10 mouse cellular contexts compared by ENCODE assay signal in genomic region chr7:44823409-44823808, GRCm38 (mm10). TPM values are rescaled to one million over a fixed set of nuclear protein-coding genes. Genes with fewer than 3 reads are reported as not detected.
DNase-seq lines count a peak whose midpoint lies in the region; ATAC-seq and TF ChIP-seq lines count a peak whose summit lies in the region.
"Had no signal": no experiment of that assay in that cellular context is flagged by ENCODE, and none has a peak within 500 bp of the region (broad histone marks: within the 10 kb centered on the region; RNA-seq: fewer than 3 reads in every experiment).

No protein-coding gene starts in this region.

- H3K27me3 ChIP-seq in cerebellum, adult 2 months (ENCODE audit: control insufficient read depth, insufficient read depth, low read length): no peaks in the 10 kb centered on the region
- H3K27me3 ChIP-seq in stomach, postnatal 0 days (ENCODE audit: control insufficient read depth, insufficient read depth, low read length): no peaks in the 10 kb centered on the region
- H3K27me3 ChIP-seq: limb, embryonic 13.5 days had no signal

- 0 out of 2 replicates have a peak, but pooled peaks cover 3% of the 10 kb centered on the region for H3K36me3 ChIP-seq in stomach, postnatal 0 days (ENCODE audit: control insufficient read depth, insufficient read depth, low read length)

- no peak overlapping the region for H3K9ac ChIP-seq in stomach, postnatal 0 days (ENCODE audit: low read length)
- H3K9ac ChIP-seq: limb, embryonic 13.5 days had no signal

- no peak for ATAC-seq in stomach, postnatal 0 days (ENCODE audit: low FRiP score, low TSS enrichment)
- ATAC-seq: hindbrain, embryonic 16.5 days had no signal

- no peak overlapping the region for H3K4me2 ChIP-seq in stomach, postnatal 0 days (replicated peaks; ENCODE audit: low read depth)
- H3K4me2 ChIP-seq: limb, embryonic 13.5 days had no signal

- peaks cover 14% of the 10 kb centered on the region for H3K4me1 ChIP-seq in cerebellum, adult 2 months (ENCODE audit: control insufficient read depth, insufficient read depth, low read length)
- H3K4me1 ChIP-seq in stomach, postnatal 0 days (replicated peaks; ENCODE audit: control insufficient read depth, insufficient read depth): no peaks in the 10 kb centered on the region

- 0 out of 2 replicates have a peak, but pooled peaks have one; percentile 18 for TF ChIP-seq CTCF in cerebellum, adult 2 months (IDR thresholded peaks at IDR 0.05; ENCODE audit: borderline replicate concordance, insufficient read depth, low read depth, low read length)
- TF ChIP-seq CTCF in stomach, postnatal 0 days (IDR thresholded peaks at IDR 0.05; ENCODE audit: low read depth): peak; percentile 50

- TF ChIP-seq EP300 in stomach, postnatal 0 days (optimal IDR thresholded peaks at IDR 0.05): no peak

- H3K9me3 ChIP-seq in stomach, postnatal 0 days (ENCODE audit: control insufficient read depth, low read length): no peaks in the 10 kb centered on the region
- H3K9me3 ChIP-seq: limb, embryonic 13.5 days had no signal

- no peak for TF ChIP-seq POLR2A in cerebellum, adult 2 months (IDR thresholded peaks at IDR 0.05; ENCODE audit: borderline replicate concordance, insufficient read depth, low read length)

- no peak overlapping the region for H3K4me3 ChIP-seq in cerebellum, adult 2 months (replicated peaks; ENCODE audit: insufficient read depth, low read depth, low read length)
- H3K4me3 ChIP-seq in stomach, postnatal 0 days (ENCODE audit: low read depth, low read length): no peak overlapping the region
- H3K4me3 ChIP-seq: limb, embryonic 13.5 days had no signal

- no peak overlapping the region for H3K27ac ChIP-seq in cerebellum, adult 2 months (ENCODE audit: insufficient read depth, low read length)
- no peak overlapping the region for H3K27ac ChIP-seq in stomach, postnatal 0 days (replicated peaks)
- H3K27ac ChIP-seq: limb, embryonic 13.5 days had no signal

- DNase-seq in cerebellum, adult 2 months: no peak
- no peak for DNase-seq in cerebellum, postnatal 14 days
- DNase-seq in heart, postnatal 4 days: peak; percentile 6
- DNase-seq in heart, postnatal 10 days: no peak
- peak; percentile 16 to 25 for DNase-seq in right cerebral cortex, postnatal 10 days (ENCODE audit: low spot score in 2 of 2)
- no peak for DNase-seq in right cerebral cortex, postnatal 36 days (ENCODE audit: low spot score in 2 of 2)
- peak; percentile 20 for DNase-seq in stomach, postnatal 0 days (ENCODE audit: low spot score)
- DNase-seq in embryo, embryonic 9.5 days (ENCODE audit: extremely low spot score): no peak

- intact Hi-C loops in heart, postnatal 10 days (cut with DNase I): loop anchor here (5.0 kb wide), 1 partner anchor 96 kb away; no protein-coding TSS in a partner anchor

- WGBS in cerebellum, adult 2 months: 28% methylated on average over 7 of the region's 7 CpGs
- 34% methylated on average over 7 of the region's 7 CpGs for WGBS in stomach, postnatal 0 days

RNA-seq across cellular contexts. Expression of gene Atf5, which starts 7.0 kb away (rescaled TPM):
- polyA plus RNA-seq in cerebellum, adult 2 months (2012; rRNA removed): 19.6 and 23.8 TPM in 2 replicates
- 10 to 100 TPM; 34.9 to 37.2 TPM for total RNA-seq in heart, postnatal 4 days (2021)
- 10 to 100 TPM; 50.4 to 51.3 TPM for total RNA-seq in heart, postnatal 10 days (2021)
- polyA plus RNA-seq in stomach, postnatal 0 days (2015; fragmentation: Nextera tagmentation; extraction: Ambion mirVana): 7.3 and 7.7 TPM in 2 replicates

RNA-seq across cellular contexts. Expression of gene Il4i1, which starts 7.2 kb away (rescaled TPM):
- 1.4 and 1.9 TPM in 2 replicates for polyA plus RNA-seq in cerebellum, adult 2 months (2012; rRNA removed)
- 1 to 10 TPM; 1.4 to 2.0 TPM for total RNA-seq in heart, postnatal 4 days (2021)
- total RNA-seq in heart, postnatal 10 days (2021): 1 to 10 TPM; 1.3 to 1.8 TPM
- polyA plus RNA-seq in stomach, postnatal 0 days (2015; fragmentation: Nextera tagmentation; extraction: Ambion mirVana): 0.69 and 0.75 TPM in 2 replicates

RNA-seq across cellular contexts. Expression of gene Nup62, which starts 7.5 kb away (rescaled TPM):
- 28.9 and 29.4 TPM in 2 replicates for polyA plus RNA-seq in cerebellum, adult 2 months (2012; rRNA removed)
- 10 to 100 TPM; 69.3 to 69.9 TPM for total RNA-seq in heart, postnatal 4 days (2021)
- 10 to 100 TPM; 44.3 to 45.1 TPM for total RNA-seq in heart, postnatal 10 days (2021)
- polyA plus RNA-seq in stomach, postnatal 0 days (2015; fragmentation: Nextera tagmentation; extraction: Ambion mirVana): 33.4 and 34.9 TPM in 2 replicates

RNA-seq across cellular contexts. Expression of gene Akt1s1, which starts 25.4 kb away (rescaled TPM):
- polyA plus RNA-seq in cerebellum, adult 2 months (2012; rRNA removed): 78.3 and 83.6 TPM in 2 replicates
- total RNA-seq in heart, postnatal 4 days (2021): 10 to 100 TPM; 70.6 to 82.6 TPM
- 10 to 100 TPM; 76.8 to 78.4 TPM for total RNA-seq in heart, postnatal 10 days (2021)
- 70.8 and 75.2 TPM in 2 replicates for polyA plus RNA-seq in stomach, postnatal 0 days (2015; fragmentation: Nextera tagmentation; extraction: Ambion mirVana)

RNA-seq across cellular contexts. Expression of gene Tbc1d17, which starts 25.5 kb away (rescaled TPM):
- polyA plus RNA-seq in cerebellum, adult 2 months (2012; rRNA removed): 119 and 123 TPM in 2 replicates
- total RNA-seq in heart, postnatal 4 days (2021): 10 to 100 TPM; 33.0 to 38.0 TPM
- 10 to 100 TPM; 38.4 to 44.7 TPM for total RNA-seq in heart, postnatal 10 days (2021)
- polyA plus RNA-seq in stomach, postnatal 0 days (2015; fragmentation: Nextera tagmentation; extraction: Ambion mirVana): 45.4 and 48.0 TPM in 2 replicates

Comparison
In these comparisons a context has a peak if more than half of its experiments do, and no peak if none do; other contexts are left out.
1. DNase-seq: peak in heart, postnatal 4 days (single experiment), right cerebral cortex, postnatal 10 days (2 of 2) and stomach, postnatal 0 days (single experiment); none in cerebellum, adult 2 months (0 of 2), cerebellum, postnatal 14 days (0 of 2), heart, postnatal 10 days (0 of 2), right cerebral cortex, postnatal 36 days (0 of 2) and embryo, embryonic 9.5 days (single experiment).